Mouse (Mus musculus) embryonic facial prominence, embryonic 11.5 days (tissue): ENCODE measurements at regions not wholly inside any gene's neighbourhood (a gene's known extent, or its start where the extent isn't known, plus 50 kb on each side); places are given as distances from the start of the nearest gene placed in this dataset.
A peak's percentile ranks its signal among the peaks of the same experiment; 100 is the strongest.

Experiments used
- ATAC-seq: fragments of 200-750 bp; cut with Nextera tagmentation; replicated peaks from 2 replicates; pipeline ENCODE4 v1.8.0; 2017; ENCODE audit warnings: low read depth; ENCODE audit not compliant: insufficient number of reproducible peaks, low FRiP score, low TSS enrichment
- DNase-seq: peaks from one replicate; pipeline ENCODE4 v3.0.0-alpha.2; 2015; ENCODE audit warnings: low spot score
- H3K27ac ChIP-seq: fragments of 300-500 bp; sonication (generic); replicated peaks from 2 replicates; pipeline ENCODE4 v1.5.1; 2014; ENCODE audit warnings: mild to moderate bottlenecking, low read depth, low read length, control low read depth
- H3K27me3 ChIP-seq: fragments of 300-500 bp; sonication (generic); 2 replicates; pipeline ENCODE4 v1.6.1; 2014; ENCODE audit warnings: mild to moderate bottlenecking, low read length, moderate library complexity, mixed read lengths; ENCODE audit not compliant: control insufficient read depth, insufficient read depth
- H3K36me3 ChIP-seq: fragments of 300-500 bp; sonication (generic); replicated peaks from 2 replicates; pipeline ENCODE4 v1.6.1; 2014; ENCODE audit warnings: low read depth, mild to moderate bottlenecking, low read length, moderate library complexity, mixed read lengths; ENCODE audit not compliant: control insufficient read depth, insufficient read depth
- H3K4me1 ChIP-seq: fragments of 300-500 bp; sonication (generic); 2 replicates; pipeline ENCODE4 v1.6.1; 2014; ENCODE audit warnings: low read length, mixed read lengths; ENCODE audit not compliant: control insufficient read depth, insufficient read depth
- H3K4me2 ChIP-seq: fragments of 300-500 bp; sonication (generic); 2 replicates; pipeline ENCODE4 v1.6.1; 2014; ENCODE audit warnings: low read depth, mild to moderate bottlenecking, control low read depth, low read length, moderate library complexity
- H3K4me3 ChIP-seq: fragments of 300-500 bp; sonication (generic); 2 replicates; pipeline ENCODE4 v1.5.1; 2014; ENCODE audit warnings: low read depth, low read length, control low read depth
- H3K9ac ChIP-seq: fragments of 300-500 bp; sonication (generic); replicated peaks from 2 replicates; pipeline ENCODE4 v1.6.1; 2014; ENCODE audit warnings: mild to moderate bottlenecking, control low read depth, low read length
- H3K9me3 ChIP-seq: fragments of 300-500 bp; sonication (generic); replicated peaks from 2 replicates; pipeline ENCODE4 v1.6.1; 2016; ENCODE audit warnings: mild to moderate bottlenecking, low read length, inconsistent platforms, mixed read lengths; ENCODE audit not compliant: control insufficient read depth
- WGBS: fragments of 180-500 bp; shearing (Covaris S2); extraction: QIAGEN DNeasy Blood & Tissue Kit; methylation state at CpG from one replicate; pipeline ENCODE4 v1.1.7; 2014; 5-methylcytosine and 5-hydroxymethylcytosine counted together

DNA sequence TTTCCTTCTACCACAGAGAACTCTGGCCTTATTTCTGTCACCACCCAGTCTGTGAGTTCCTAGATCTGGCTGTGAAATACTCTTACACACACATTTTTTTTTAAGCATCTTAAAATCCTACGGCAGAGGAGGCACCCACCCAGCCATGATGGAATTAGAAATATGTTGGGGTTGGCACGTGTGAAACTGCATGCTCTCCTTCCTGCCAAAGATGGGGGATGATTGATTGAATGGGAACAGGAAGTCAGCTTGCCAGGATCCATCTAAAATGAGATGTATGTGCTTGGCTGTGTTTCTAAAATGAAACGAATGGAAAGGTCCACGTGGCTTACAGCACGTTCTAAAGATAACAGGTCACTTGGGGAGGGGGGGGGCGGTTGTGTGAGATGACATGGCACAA lies 324.9 kb downstream of the Prdm2 start:
- no peak for DNase-seq
- Histone ChIP-seq H3K27me3 (no peaks in the 10 kb centered on the region), H3K9ac (no peak overlapping the region), H3K27ac (no peak overlapping the region), H3K4me1 (no peaks in the 10 kb centered on the region), H3K36me3 (no peaks in the 10 kb centered on the region), H3K4me2 (no peak overlapping the region), H3K9me3 (no peaks in the 10 kb centered on the region), H3K4me3 (no peak overlapping the region)
- ATAC-seq: no peak
- 72% methylated on average over 6 of the region's 6 CpGs for WGBS

DNA sequence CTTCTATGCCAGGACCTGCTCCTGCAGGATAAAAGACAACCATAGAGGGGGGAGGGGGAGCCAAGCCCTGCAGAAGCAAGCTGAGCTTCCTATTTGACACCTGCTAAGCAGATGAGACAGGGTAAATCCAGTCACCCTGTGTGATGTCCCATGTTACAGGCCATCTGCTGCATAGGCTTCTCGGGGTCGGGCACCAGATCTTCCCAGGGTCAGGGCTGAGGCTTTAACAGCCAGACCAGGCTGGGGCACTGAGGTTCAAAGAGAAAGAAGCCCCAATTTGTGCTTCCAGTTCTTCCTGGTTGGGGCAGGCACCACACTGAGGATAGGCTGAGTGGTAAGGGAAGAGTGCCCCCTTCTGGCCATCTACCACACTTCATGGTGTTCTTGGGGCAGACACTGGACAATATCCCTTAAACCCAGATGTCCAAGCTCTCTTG lies 332.5 kb downstream of the Prdm2 start:
- H3K4me1 ChIP-seq: no peaks in the 10 kb centered on the region
- no peaks in the 10 kb centered on the region for H3K27me3 ChIP-seq
- H3K4me2 ChIP-seq: no peak overlapping the region
- no peaks in the 10 kb centered on the region for H3K9me3 ChIP-seq
- H3K27ac ChIP-seq: no peak overlapping the region
- DNase-seq (peak; percentile 84), ATAC-seq (peak; percentile 53)
- no peak overlapping the region for H3K9ac ChIP-seq
- H3K36me3 ChIP-seq: no peaks in the 10 kb centered on the region
- no peak overlapping the region for H3K4me3 ChIP-seq
- 4% methylated on average over 2 of the region's 2 CpGs for WGBS

DNA sequence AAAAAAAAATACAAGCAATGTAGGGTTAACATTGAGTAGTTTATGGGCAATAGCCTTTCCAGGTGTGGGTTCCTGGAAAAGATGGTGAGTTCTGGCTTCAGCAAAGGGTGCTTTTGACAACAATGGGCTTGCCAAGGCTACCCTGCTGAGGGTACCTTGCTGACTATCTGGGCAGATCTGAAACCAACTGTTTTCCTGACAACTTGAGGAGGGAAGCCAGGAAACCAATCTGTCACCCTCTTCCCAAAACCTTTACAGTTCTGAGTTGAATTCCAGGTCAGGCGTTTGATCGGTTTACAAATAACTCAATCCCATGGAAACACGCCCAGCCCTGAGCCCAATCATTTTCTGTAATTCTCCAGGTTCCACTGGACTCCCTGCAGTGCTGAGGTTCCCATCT lies 336.6 kb downstream of the Prdm2 start:
- Histone ChIP-seq H3K9ac (no peak overlapping the region), H3K4me1 (no peaks in the 10 kb centered on the region), H3K36me3 (no peaks in the 10 kb centered on the region), H3K4me2 (no peak overlapping the region), H3K9me3 (no peaks in the 10 kb centered on the region), H3K4me3 (no peak overlapping the region), H3K27me3 (no peaks in the 10 kb centered on the region), H3K27ac (no peak overlapping the region)
- 93% methylated on average over 3 of the region's 3 CpGs for WGBS
- no peak for DNase-seq
- no peak for ATAC-seq

DNA sequence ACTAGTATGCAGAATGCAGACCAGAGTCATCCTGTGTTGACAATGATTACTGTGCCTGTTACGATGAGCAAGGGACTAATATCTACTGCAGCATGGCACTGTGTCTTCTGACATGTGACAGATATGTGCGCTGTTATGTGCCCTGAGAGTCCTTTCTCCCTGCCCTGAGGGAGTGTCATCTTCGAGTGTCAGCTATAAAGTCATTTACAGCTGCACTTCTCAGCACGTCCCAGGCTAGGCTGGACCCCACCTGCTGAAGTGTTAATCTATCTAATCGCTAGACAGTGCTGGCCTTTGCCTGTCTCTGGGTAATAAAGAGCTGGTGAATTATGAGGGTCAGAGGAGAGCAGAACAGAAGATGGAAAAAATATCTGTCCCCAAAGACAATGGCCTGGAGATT lies 337.7 kb downstream of the Prdm2 start:
- no peak overlapping the region for H3K4me2 ChIP-seq
- no peak overlapping the region for H3K27ac ChIP-seq
- no peaks in the 10 kb centered on the region for H3K36me3 ChIP-seq
- H3K4me3 ChIP-seq: no peak overlapping the region
- H3K9me3 ChIP-seq: no peaks in the 10 kb centered on the region
- whole genome bisulfite sequencing: 78% methylated on average over 5 of the region's 5 CpGs
- H3K4me1 ChIP-seq: no peaks in the 10 kb centered on the region
- no peak overlapping the region for H3K9ac ChIP-seq
- DNase-seq (no peak), ATAC-seq (no peak)
- H3K27me3 ChIP-seq: no peaks in the 10 kb centered on the region

DNA sequence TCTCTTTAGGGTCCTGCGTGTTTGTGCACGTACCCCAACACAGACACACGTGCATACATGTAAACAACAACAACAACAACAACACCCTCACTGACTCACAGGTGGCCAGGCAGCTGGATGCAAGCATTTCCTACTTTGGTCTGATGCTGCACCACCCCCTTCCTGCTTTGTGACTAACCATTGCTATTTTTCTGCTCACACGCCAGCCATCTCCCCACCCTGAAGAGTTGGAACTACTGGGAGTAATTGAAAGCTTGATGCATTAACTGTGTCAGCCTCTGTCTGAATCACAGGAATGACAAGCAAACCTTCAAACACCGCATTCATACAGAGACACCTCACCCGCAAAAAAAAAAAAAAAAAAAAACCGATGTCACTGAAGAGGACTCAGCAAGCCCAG lies 346.5 kb downstream of the Prdm2 start:
- no peak overlapping the region for H3K27ac ChIP-seq
- ATAC-seq (no peak), DNase-seq (no peak)
- no peak overlapping the region for H3K4me2 ChIP-seq
- no peak overlapping the region for H3K4me3 ChIP-seq
- WGBS: 88% methylated on average over 7 of the region's 7 CpGs
- no peaks in the 10 kb centered on the region for H3K9me3 ChIP-seq
- no peaks in the 10 kb centered on the region for H3K36me3 ChIP-seq
- no peaks in the 10 kb centered on the region for H3K4me1 ChIP-seq
- H3K27me3 ChIP-seq: no peaks in the 10 kb centered on the region
- no peak overlapping the region for H3K9ac ChIP-seq

DNA sequence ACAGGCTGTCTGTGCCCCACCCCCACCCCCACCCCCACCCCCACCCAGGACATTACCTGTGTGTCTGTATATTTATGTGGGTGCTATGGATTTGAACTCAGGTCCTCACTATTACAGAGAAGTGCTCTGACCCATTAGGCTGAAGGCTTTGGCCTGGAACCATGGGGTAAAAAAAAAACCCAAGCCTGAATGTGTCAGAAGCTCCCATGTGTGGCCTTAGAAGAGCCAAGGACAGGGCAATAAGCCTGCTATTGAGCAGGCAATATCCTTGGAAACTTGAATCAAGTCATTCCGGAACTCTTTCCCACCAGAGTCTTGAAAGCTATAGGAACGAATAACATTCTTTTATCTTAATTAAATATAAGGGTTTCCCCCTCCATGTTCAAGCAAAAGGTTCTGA lies 347.2 kb downstream of the Prdm2 start:
- Histone ChIP-seq H3K4me2 (no peak overlapping the region), H3K9ac (no peak overlapping the region), H3K4me1 (no peaks in the 10 kb centered on the region), H3K36me3 (no peaks in the 10 kb centered on the region), H3K27me3 (no peaks in the 10 kb centered on the region), H3K27ac (no peak overlapping the region), H3K9me3 (no peaks in the 10 kb centered on the region), H3K4me3 (no peak overlapping the region)
- ATAC-seq: no peak
- 94% methylated on average over 2 of the region's 2 CpGs for WGBS
- DNase-seq: no peak

DNA sequence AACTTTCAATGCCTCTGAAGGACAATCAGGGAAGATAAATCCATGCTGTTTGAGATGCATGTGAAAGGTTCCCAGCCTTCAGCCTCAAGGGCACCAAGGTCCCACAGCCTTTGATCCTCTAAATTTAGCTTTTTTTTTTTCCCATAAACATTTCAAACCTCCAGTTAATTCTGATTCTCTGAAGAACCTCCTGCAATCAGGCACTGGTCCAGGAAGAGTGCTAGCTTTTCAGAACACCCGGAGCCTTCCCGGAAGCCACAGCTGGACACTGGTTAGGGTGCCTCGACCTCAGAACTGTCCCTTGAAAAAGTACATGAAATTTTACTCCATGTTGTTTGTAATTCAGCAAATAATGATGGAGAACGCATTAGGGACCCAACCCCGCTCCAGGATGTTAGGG lies 348.9 kb downstream of the Prdm2 start:
- 79% methylated on average over 5 of the region's 5 CpGs for WGBS
- H3K4me3 ChIP-seq: no peak overlapping the region
- H3K4me1 ChIP-seq: no peaks in the 10 kb centered on the region
- H3K9ac ChIP-seq: no peak overlapping the region
- H3K27me3 ChIP-seq: no peaks in the 10 kb centered on the region
- H3K9me3 ChIP-seq: no peaks in the 10 kb centered on the region
- H3K27ac ChIP-seq: no peak overlapping the region
- ATAC-seq (no peak), DNase-seq (no peak)
- H3K4me2 ChIP-seq: no peak overlapping the region
- no peaks in the 10 kb centered on the region for H3K36me3 ChIP-seq

DNA sequence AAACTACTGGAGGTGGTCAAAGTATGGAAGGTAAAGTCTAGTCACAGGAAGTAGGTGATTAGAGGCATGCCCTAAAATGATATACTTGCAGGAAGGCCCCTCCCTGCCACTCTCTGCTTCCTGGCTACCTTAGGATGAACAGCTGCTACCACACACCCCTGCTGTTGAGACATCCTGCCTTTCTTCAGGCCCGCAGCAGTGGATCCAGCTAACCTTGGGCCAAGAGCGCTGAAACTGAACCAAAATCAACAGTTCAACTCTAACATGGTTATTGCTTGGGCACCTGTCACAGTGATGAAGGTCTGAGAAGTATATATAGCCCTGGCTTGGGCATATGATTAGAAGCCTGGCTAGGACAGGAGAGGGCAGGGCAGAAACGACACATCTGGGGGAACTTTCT lies 352.4 kb downstream of the Prdm2 start:
- no peak for ATAC-seq
- Histone ChIP-seq H3K4me2 (no peak overlapping the region), H3K27ac (no peak overlapping the region)

DNA sequence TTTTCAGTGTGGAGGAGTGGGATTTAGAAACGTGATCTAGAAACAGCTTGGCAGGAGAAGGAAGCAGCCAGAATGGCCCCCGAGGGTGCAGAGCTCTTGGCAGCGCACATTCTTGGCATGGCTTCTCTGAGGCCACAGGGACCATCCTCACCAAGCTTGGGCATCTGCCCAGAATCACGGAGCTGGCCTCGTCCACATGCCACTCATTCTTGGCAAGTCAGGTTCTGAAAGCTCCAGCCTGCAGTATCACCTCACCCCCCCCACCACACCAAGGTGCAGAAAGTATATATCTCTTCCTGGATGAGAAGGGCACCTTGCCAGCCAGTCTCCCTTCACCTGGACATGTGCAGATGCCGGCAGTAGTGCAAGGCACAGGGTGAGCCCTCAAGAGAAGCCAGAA lies 356.2 kb downstream of the Prdm2 start:
- H3K9ac ChIP-seq: no peak overlapping the region
- no peak for ATAC-seq
- H3K27me3 ChIP-seq: no peaks in the 10 kb centered on the region
- no peaks in the 10 kb centered on the region for H3K36me3 ChIP-seq
- no peaks in the 10 kb centered on the region for H3K4me1 ChIP-seq
- no peaks in the 10 kb centered on the region for H3K9me3 ChIP-seq
- no peak for DNase-seq
- H3K27ac ChIP-seq: no peak overlapping the region
- no peak overlapping the region for H3K4me2 ChIP-seq
- no peak overlapping the region for H3K4me3 ChIP-seq
- 78% methylated on average over 6 of the region's 6 CpGs for WGBS

More for the DNA sequence above, 352.4 kb downstream of the Prdm2 start:
- Histone ChIP-seq H3K9me3 (no peaks in the 10 kb centered on the region), H3K4me1 (no peaks in the 10 kb centered on the region), H3K4me3 (no peak overlapping the region), H3K9ac (no peak overlapping the region), H3K27me3 (no peaks in the 10 kb centered on the region), H3K36me3 (no peaks in the 10 kb centered on the region)
- WGBS: 95% methylated on average over 3 of the region's 3 CpGs
- DNase-seq: no peak
